Mouse (Mus musculus) urinary bladder, adult 2 months (tissue): ENCODE results near the gene Slc17a2. TPM values are rescaled to one million over a fixed set of nuclear protein-coding genes. Genes with fewer than 3 reads are reported as not detected.
A peak's percentile ranks its signal among the peaks of the same experiment; 100 is the strongest.
"Not testable (repeated sequence)": the region's sequence is repeated elsewhere in the genome, so short reads cannot be mapped to it uniquely, and the experiment has no call there.

Experiments
- DNase-seq: peaks from one replicate; pipeline ENCODE4 v3.0.0; 2022; ENCODE audit warnings: low spot score
- polyA plus RNA-seq: library from polyadenylated mRNA; depleted of rRNA; stranded (reverse); fragments of >200 nt; gene quantifications from 2 replicates; pipeline ENCODE4 v1.2.3, GENCODE M21; 2012; rRNA removed

Slc17a2 gene
- polyA plus RNA-seq = not detected in 2 replicates

DNA sequence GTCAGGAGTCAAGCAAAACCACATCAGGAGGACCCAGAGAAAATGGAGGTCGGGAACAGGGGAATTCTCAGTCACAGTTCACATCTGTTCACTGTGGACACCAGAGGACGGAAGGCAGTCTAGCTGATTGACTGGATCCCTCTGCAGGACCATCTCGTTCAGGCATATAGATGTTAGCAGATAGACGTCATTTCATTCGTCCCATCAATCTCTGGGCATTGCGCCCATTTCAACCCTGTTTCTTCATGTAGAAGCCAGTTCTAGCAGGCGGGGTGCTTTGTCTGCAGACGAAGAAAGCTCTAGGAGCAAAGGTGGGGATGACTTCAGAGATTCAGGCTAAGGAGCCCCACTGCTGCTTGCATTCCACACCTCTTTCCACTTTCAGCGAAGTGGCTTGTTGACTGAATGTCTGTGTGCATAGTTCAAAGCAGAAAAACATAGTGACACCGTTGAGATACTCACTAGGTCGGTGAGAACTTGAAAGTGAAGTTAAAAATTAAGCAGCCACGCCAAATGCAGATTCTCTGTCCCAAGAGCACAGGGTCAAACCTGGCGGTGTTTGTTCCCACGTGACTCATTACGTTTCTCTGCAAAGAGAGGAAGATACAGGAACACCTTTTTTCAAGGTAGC lies at the start of gene Slc17a2:
Gene Slc17a2, plus strand, starts transcription at position 572 of the 631 bp plus-strand sequence.
- no peak for DNase-seq

DNA sequence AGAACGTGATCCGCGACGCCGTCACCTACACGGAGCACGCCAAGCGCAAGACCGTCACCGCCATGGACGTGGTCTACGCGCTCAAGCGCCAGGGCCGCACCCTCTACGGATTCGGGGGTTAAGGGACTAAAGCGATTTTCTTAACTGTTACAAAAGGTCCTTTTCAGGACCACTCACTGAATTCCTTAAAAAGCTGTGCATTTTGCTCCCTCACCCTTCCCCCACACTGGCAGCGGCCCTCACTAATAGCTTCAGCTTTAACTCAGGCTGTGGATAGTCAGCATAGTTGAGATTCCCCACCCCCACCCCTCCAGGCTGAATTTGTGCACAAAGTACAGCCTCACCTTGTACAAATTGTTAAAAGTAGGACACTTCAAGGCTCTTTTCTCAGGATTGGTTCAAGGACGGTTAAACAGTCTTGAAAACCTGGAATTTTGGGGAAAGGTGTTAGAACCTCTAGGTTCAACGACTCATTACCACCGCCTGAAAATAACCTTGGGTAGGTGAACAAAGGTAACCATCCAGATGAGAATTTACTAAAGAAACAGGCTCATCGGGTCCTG lies 49.5 kb upstream of the Slc17a2 start:
- DNase-seq = no peak

GRCm38 (mm10) chr13:23757921-23758320 lies 48.9 kb upstream of the Slc17a2 start:
- DNase-seq = no peak

DNA sequence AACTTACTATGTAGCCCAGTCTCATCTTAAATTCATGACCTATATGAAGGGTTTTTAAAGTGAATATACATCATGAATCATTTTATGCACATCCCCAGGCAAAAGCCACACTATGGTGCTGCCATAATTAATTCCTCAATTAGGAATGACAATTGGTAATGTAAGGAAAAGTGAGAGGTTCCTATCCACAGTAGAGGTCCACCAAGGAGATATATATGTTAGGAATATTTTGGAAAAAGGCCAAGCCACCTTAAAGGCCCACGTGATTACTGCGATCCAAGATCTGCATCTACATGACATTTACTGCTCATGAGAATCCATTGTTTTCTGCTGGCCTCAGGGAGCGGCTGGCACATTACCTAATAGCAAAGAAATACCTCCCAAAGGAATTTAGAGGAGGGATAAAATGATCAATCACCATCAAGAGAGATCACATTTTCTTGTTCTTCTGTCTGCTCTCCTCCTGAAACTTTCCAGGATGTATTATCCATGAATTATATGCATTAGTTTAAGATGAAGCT lies 47.5 kb upstream of the Slc17a2 start:
- DNase-seq = no peak

DNA sequence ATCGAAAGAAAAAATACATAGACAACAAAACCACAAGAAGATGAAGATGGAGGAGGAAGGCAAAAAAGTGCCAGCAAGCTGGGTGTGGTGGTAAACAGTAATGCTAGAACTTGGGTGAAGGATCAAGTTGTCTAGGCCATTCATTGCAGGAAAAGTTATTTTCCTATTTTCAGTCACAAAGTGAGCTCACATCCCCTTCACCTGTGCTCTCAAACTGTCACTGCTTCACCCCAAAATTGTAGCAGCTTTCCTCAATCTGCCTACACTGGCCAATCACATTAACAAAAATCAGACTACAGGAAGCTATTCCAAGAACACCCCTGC lies 46.9 kb upstream of the Slc17a2 start:
- no peak for DNase-seq

GRCm38 (mm10) chr13:23760240-23760971 lies 46.4 kb upstream of the Slc17a2 start:
- DNase-seq = no peak

DNA sequence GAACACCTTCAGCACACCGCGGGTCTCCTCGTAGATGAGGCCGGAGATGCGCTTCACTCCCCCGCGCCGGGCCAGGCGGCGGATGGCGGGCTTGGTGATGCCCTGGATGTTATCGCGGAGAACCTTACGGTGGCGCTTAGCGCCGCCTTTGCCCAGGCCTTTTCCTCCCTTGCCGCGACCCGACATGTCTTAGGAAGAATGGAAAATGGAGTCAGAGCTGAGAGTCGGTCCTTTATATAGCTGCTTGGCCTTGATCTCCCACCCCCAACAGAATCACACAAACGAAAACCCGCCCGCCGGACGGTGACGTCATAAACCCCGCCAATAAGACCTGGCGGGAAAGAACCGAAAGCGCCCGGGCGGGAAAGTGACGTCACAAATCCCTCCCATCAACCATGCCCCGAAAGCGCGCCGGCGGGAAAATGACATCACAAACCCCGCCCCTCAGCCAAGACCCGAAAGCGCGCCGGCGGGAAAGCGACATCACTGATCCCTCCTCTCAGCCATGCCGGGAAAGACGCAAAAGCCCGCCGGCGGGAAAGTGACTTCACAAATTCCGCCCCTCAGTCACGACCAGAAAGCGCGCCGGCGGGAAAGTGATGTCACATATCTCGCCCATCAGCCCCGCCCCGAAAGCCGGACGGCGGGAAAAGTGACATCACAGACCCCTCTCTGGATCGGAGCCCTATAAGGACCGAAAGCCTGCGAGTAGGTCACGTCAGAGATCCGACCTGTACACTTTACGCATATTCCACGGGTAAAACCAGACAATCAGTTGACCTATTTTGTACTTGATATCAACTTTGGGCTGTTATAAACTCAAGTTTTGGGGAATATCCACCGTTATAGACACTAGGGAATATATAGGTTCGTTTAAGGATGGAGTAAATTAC lies 45.6 kb upstream of the Slc17a2 start, which contains the start of gene Hist1h4a:
Gene Hist1h4a, minus strand, starts transcription at position 259 of the 893 bp plus-strand sequence.
- DNase-seq = peak; percentile 86

GRCm38 (mm10) chr13:23761871-23762821 lies 44.6 kb upstream of the Slc17a2 start, which contains the start of gene Hist1h3a:
Gene Hist1h3a (minus strand): TSS chr13:23762386.
- peak; percentile 42 for DNase-seq

DNA sequence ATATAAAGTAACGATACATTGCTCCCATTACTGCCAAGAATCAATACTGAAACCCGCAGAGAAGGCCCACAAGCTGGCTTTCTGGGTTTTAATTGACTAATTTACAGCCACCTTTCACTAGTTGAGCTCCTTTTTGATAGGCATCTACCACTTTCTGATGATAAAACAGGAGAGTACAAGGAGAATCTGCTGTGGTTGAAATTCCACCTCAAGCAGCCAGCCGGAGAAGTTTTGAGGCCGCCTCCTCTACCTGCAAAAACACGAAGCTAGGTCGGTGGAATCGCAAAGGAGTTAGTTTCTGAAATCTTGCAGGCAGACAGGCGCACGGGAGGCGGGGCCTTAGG lies 43.6 kb upstream of the Slc17a2 start:
- DNase-seq = no peak

GRCm38 (mm10) chr13:23763586-23764323 lies 43.0 kb upstream of the Slc17a2 start, which contains the start of gene Hist1h1a:
Gene Hist1h1a (plus strand): TSS chr13:23763666.
- peak; percentile 60 for DNase-seq

DNA sequence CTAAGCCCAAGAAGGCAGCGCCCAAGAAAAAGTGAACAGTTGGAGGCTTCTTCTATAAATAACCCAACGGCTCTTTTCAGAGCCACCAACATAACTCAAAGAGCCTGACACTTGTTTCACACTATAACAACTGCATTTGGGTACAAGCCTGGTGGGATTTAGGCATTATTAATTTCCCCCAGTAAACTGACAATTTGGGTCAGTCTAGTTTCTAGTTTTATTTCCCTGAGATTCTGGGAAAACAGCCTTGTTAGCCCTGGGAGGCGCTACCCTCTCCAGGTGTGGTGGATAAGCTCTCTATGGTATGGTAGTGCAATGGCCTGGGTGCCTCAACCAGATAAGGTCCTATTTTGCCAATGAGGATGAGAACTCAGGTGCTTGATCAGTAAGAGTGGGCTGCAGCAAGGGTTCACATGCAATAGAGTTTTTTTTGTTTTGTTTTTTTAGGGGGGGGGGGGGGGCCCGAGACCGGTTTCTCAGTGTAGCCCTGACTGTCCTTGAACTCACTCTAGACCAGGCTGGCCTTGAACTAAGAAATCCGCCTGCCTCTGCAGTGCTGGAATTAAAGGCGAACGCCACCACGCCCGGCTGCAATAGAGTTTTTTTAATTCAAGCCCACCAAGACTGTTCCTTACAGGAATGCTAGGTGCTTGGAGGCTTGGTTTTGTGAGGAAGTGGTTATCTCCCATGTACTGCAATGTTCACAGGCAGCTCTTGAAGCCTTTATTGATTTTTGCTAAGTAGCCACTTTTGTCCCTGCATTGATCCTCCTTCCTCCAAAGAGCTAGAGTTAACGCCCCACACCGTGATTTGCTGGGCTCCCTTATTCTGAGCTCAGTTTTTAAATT lies 42.2 kb upstream of the Slc17a2 start:
- DNase-seq = no peak

GRCm38 (mm10) chr13:23765172-23765513 lies 41.6 kb upstream of the Slc17a2 start:
- no peak for DNase-seq

DNA sequence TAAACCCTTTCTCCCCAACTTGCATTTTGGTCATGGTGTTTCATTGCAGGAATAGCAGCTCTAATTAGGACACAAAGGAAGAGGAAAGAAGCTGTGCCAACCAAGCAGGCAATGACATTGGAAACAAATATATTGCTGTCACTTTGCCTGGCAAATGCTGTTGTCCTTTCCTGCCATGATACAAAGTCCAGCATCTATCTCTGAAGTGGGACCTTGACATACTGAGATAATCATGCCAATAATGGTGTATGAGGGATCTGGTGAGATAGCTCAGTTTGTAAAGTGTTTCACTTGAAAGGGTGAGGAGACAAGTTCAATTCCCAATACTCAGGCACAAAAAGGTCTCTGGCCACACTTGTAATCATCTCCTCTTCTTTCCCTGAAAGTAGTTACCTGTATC lies 40.0 kb upstream of the Slc17a2 start:
- no peak for DNase-seq

- DNase-seq = no peak
These were observed 37.9 kb upstream of the Slc17a2 start for GRCm38 (mm10) chr13:23768834-23769397.

DNA sequence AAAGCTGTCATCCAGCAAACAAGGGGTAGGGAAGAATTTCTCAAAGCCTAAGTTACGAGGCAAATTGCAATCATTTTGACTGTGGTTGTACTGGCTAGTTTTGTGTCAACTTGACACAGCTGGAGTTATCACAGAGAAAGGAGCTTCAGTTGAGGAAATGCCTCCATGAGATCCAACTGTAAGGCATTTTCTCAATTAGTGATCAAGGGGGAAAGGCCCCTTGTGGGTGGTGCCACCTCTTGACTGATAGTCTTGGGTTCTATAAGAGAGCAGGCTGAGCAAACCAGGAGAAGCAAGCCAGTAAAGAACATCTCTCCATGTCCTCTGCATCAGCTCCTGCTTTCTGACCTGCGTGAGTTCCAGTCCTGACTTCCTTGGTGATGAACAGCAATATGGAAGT lies 37.2 kb upstream of the Slc17a2 start, which contains the start of gene Trim38:
Gene Trim38, plus strand, starts transcription at position 301 of the 400 bp plus-strand sequence.
- not testable (repeated sequence) for DNase-seq

GRCm38 (mm10) chr13:23772561-23773313 lies 34.1 kb upstream of the Slc17a2 start:
- no peak for DNase-seq

DNA sequence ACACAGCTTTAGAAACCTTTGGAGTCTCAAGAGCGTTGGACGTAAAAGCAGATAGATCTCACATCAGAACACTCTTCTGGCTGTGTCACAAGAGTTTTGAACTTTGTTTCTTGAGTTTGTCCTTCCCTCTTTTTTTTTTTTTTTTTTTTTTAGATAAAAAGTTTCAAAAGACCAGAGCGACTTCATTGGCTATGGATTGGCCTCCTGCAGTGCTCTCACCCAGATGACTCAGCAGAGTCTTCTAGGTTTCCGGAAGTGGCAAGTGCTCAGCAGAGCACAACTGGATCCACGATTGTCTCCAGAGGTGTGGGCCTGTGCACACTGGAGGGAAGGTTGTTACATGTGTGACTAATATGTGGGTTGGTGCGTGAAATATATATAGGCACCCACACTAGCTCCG lies 28.5 kb upstream of the Slc17a2 start:
- no peak for DNase-seq

DNA sequence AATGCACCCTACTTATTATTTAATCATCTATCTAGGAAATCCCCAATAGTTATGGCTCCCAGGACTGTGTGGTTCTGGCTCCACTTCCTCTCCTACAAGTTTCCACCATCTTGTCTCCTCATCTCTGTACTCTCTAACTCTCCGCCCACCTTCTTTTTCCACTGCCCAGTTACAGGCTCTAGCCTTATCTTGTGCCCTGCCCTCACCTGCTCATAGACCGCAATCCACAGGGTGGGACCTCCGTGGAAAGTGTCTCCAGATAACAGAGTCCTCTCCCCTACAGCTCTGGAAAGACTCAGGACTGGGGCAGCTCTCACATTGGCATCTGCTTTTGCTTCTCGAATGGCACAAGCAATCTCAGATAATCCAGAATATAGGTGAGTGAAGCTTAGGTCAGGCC lies 27.8 kb upstream of the Slc17a2 start:
- no peak for DNase-seq
